Mouse (Mus musculus) lung, adult 2 months (tissue): ENCODE data around the gene Fkbp10.

Source experiments
- CTCF ChIP-seq: fragments of 200-500 bp; IDR thresholded peaks from 2 replicates; pipeline ENCODE4 v1.5.1; 2011; ENCODE audit warnings: mild to moderate bottlenecking, low read length, control low read depth; ENCODE audit not compliant: insufficient read depth
- POLR2A ChIP-seq: fragments of 200-500 bp; IDR thresholded peaks from 2 replicates; pipeline ENCODE4 v1.6.1; 2011; ENCODE audit warnings: low read depth, mild to moderate bottlenecking, control low read depth, low read length, borderline replicate concordance; ENCODE audit errors: extremely low read depth

- TF ChIP-seq POLR2A: no peak
- TF ChIP-seq CTCF: no peak
Observed at GRCm38 (mm10) chr11:100386586-100386985, 28.9 kb upstream of the Fkbp10 start.
